Mouse (Mus musculus): ENCODE measurements around the gene Btn2a2.

DNA sequence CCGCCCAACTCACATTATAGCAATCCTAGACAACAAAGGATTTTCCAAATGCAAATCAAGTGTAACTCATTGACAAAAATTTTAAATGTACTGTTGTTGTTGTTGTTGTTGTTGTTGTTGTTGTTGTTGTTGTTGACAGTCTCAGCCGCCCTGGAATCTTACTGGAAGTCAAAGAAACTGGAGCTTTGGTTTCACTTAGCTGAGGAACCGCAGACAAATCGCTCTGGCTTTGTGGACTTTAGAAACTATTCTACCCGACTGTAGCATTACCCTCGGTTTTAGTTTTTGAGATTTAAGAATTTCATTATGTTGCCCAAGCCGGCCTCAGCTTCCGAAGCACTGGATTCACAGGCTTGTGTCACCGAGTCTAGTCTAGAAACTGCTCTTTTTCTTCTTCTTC is 34.7 kb downstream of the Btn2a2 start:
- no peak for TF ChIP-seq CTCF (IDR thresholded peaks at IDR 0.05; ENCODE audit: low read depth)
- TF ChIP-seq EP300 (IDR thresholded peaks at IDR 0.05; ENCODE audit: low read depth): no peak

Measured in liver, embryonic 14.5 days (tissue).